In genomic region chr5:119054393-119054792, GRCm38 (mm10) we compare ENCODE assay signal across 19 mouse cellular contexts.
DNase-seq lines count a peak whose midpoint lies in the region; TF ChIP-seq lines count a peak whose summit lies in the region.
"Had no signal": no experiment of that assay in that cellular context is flagged by ENCODE, and none has a peak within 500 bp of the region (broad histone marks: within the 10 kb centered on the region; RNA-seq: fewer than 3 reads in every experiment).

No protein-coding gene starts in this region.

- H3K9ac ChIP-seq in heart, adult 2 months (ENCODE audit: low read depth, low read length), result no peak overlapping the region
- no peak overlapping the region for H3K9ac ChIP-seq in ES-Bruce4 (ENCODE audit: low read depth, poor library complexity, severe bottlenecking)
- H3K9ac ChIP-seq: embryonic facial prominence, embryonic 12.5 days; embryonic facial prominence, embryonic 15.5 days; forebrain, embryonic 13.5 days; heart, embryonic 12.5 days; heart, embryonic 15.5 days; hindbrain, embryonic 12.5 days; hindbrain, embryonic 15.5 days had no signal

- peaks cover 14% of the 10 kb centered on the region for H3K4me1 ChIP-seq in heart, adult 2 months (ENCODE audit: control insufficient read depth, insufficient read depth, low read length)
- H3K4me1 ChIP-seq in ES-Bruce4 (ENCODE audit: control insufficient read depth, insufficient read depth, low read length), result peaks cover 3% of the 10 kb centered on the region
- H3K4me1 ChIP-seq in brown adipose tissue, adult 24 weeks (ENCODE audit: control insufficient read depth, insufficient read depth, insufficient read length, low read length), result peaks cover 25% of the 10 kb centered on the region
- H3K4me1 ChIP-seq in forebrain, embryonic 10.5 days, result peaks cover 32% of the 10 kb centered on the region

- TF ChIP-seq CTCF in heart, adult 2 months (IDR thresholded peaks at IDR 0.05), result no peak
- TF ChIP-seq CTCF in ES-Bruce4 (IDR thresholded peaks at IDR 0.05; ENCODE audit: low read depth, low read length), result peak; percentile 11

- intact Hi-C loops in heart, adult 2 months (cut with DNase I), result loop anchor here (2.0 kb wide), 1 partner anchor 74 kb away; no protein-coding TSS in a partner anchor
- intact Hi-C loops in heart, postnatal 14 days (cut with DNase I), result loop anchor here (5.0 kb wide), 1 partner anchor 67 kb away; no protein-coding TSS in a partner anchor

- no peak for TF ChIP-seq POLR2A in heart, adult 2 months (IDR thresholded peaks at IDR 0.05; ENCODE audit: insufficient read depth, low read depth, low read length)
- TF ChIP-seq POLR2A in ES-Bruce4 (IDR thresholded peaks at IDR 0.05; ENCODE audit: insufficient read depth, low read length), result no peak

- H3K36me3 ChIP-seq in heart, adult 2 months (ENCODE audit: control insufficient read depth, insufficient read depth, low read length), result no peaks in the 10 kb centered on the region
- no peaks in the 10 kb centered on the region for H3K36me3 ChIP-seq in ES-Bruce4 (ENCODE audit: control insufficient read depth, insufficient read depth, low read length, poor library complexity, severe bottlenecking)
- no peaks in the 10 kb centered on the region for H3K36me3 ChIP-seq in forebrain, embryonic 10.5 days (replicated peaks)
- H3K36me3 ChIP-seq: embryonic facial prominence, embryonic 12.5 days; embryonic facial prominence, embryonic 15.5 days; heart, embryonic 12.5 days; heart, embryonic 15.5 days; hindbrain, embryonic 12.5 days; hindbrain, embryonic 15.5 days had no signal

- H3K4me3 ChIP-seq in heart, adult 2 months, result no peak overlapping the region
- H3K4me3 ChIP-seq in ES-Bruce4 (ENCODE audit: low read depth, low read length), result no peak overlapping the region
- H3K4me3 ChIP-seq in brown adipose tissue, adult 24 weeks (ENCODE audit: insufficient read depth, low read depth, low read length), result no peak overlapping the region
- no peak overlapping the region for H3K4me3 ChIP-seq in forebrain, embryonic 10.5 days
- H3K4me3 ChIP-seq: embryonic facial prominence, embryonic 12.5 days; embryonic facial prominence, embryonic 15.5 days; forebrain, embryonic 13.5 days; heart, embryonic 12.5 days; heart, embryonic 15.5 days; hindbrain, embryonic 12.5 days; hindbrain, embryonic 15.5 days had no signal

- no peak for DNase-seq in heart, adult 2 months
- DNase-seq in heart, postnatal 14 days, result no peak
- no peak for DNase-seq in natural killer cell, adult 2 months (ENCODE audit: low spot score in 2 of 2)
- DNase-seq in forebrain, embryonic 10.5 days (ENCODE audit: extremely low spot score, low spot score), result no peak
- DNase-seq: adrenal gland, adult 8-10 months; cerebellum, adult 11 months; cerebellum, adult 2 months; cerebellum, adult 9-11 months; cerebellum, postnatal 25 days; gastrocnemius, postnatal 25 days had no signal

- WGBS in heart, adult 2 months, result 71% methylated on average over 6 of the region's 6 CpGs
- 50% methylated on average over 6 of the region's 6 CpGs for WGBS in forebrain, embryonic 10.5 days

- peak overlapping the region; percentile 0; the same call in 1 of the 2 replicates for H3K27ac ChIP-seq in heart, adult 2 months
- no peak overlapping the region for H3K27ac ChIP-seq in ES-Bruce4 (ENCODE audit: insufficient read depth, low read length)
- H3K27ac ChIP-seq in brown adipose tissue, adult 24 weeks (replicated peaks; ENCODE audit: low read depth, low read length), result peak overlapping the region; percentile 99
- H3K27ac ChIP-seq in forebrain, embryonic 10.5 days, result no peak overlapping the region
- H3K27ac ChIP-seq: embryonic facial prominence, embryonic 12.5 days; embryonic facial prominence, embryonic 15.5 days; forebrain, embryonic 13.5 days; heart, embryonic 15.5 days; hindbrain, embryonic 12.5 days; hindbrain, embryonic 15.5 days had no signal

- no peaks in the 10 kb centered on the region for H3K79me2 ChIP-seq in heart, adult 2 months (replicated peaks; ENCODE audit: control insufficient read depth, insufficient read depth, low read length)

- H3K27me3 ChIP-seq in heart, adult 2 months (ENCODE audit: control insufficient read depth, insufficient read depth, low read length), result no peaks in the 10 kb centered on the region
- H3K27me3 ChIP-seq in ES-Bruce4 (ENCODE audit: control insufficient read depth, insufficient read depth, low read length, poor library complexity, severe bottlenecking), result peaks cover 4% of the 10 kb centered on the region; the same call in 1 of the 2 replicates
- peaks cover 69% of the 10 kb centered on the region for H3K27me3 ChIP-seq in forebrain, embryonic 10.5 days (ENCODE audit: poor library complexity, severe bottlenecking)
- H3K27me3 ChIP-seq: embryonic facial prominence, embryonic 15.5 days had no signal

- H3K9me3 ChIP-seq in ES-Bruce4 (replicated peaks; ENCODE audit: control insufficient read depth, insufficient read depth, low read length, poor library complexity, severe bottlenecking), result no peaks in the 10 kb centered on the region
- no peaks in the 10 kb centered on the region for H3K9me3 ChIP-seq in forebrain, embryonic 10.5 days
- H3K9me3 ChIP-seq: embryonic facial prominence, embryonic 12.5 days; embryonic facial prominence, embryonic 15.5 days; forebrain, embryonic 13.5 days; heart, embryonic 12.5 days; heart, embryonic 15.5 days; hindbrain, embryonic 12.5 days; hindbrain, embryonic 15.5 days had no signal

- TF ChIP-seq EP300 in heart, adult 2 months (IDR thresholded peaks at IDR 0.05; ENCODE audit: insufficient read depth, low read depth, low read length), result no peak
- TF ChIP-seq EP300 in ES-Bruce4 (IDR thresholded peaks at IDR 0.05; ENCODE audit: insufficient read depth, low read depth, low read length), result no peak

Comparison
In these comparisons a context has a peak if more than half of its experiments do, and no peak if none do; other contexts are left out.
1. H3K27ac ChIP-seq: peak in heart, adult 2 months (single experiment) and brown adipose tissue, adult 24 weeks (single experiment); none in ES-Bruce4 (single experiment) and forebrain, embryonic 10.5 days (single experiment).